Mouse (Mus musculus): ENCODE results near the gene Srrm4. TPM values are rescaled to one million over a fixed set of nuclear protein-coding genes. Genes with fewer than 3 reads are reported as not detected.

Gene Srrm4
- polyA plus RNA-seq, 1 experiment from 2014 or later, result 0.42 TPM

DNA sequence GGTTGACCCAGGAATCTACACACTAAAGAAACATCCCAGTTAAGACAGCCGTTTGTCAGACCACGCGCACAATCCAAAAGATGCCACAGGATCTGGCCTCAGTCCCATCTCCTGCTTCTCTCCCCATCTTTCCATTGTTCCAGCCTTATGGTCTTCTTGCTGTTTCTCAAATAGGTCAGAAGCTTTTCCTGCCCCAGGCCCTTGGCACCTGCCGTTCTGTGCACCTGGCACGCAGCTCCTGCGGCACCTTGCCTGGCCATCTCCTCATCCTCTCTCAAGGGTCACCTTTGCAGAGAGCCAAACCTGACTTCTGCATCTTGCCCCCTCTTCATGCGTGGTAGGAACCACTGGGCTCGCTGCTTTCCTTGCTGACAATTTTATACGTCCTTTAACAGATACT lies 107.4 kb downstream of the Srrm4 start:
- no peak overlapping the region for H3K4me3 ChIP-seq (replicated peaks)
- H3K4me1 ChIP-seq, result peaks cover 15% of the 10 kb centered on the region
- no peaks in the 10 kb centered on the region for H3K27me3 ChIP-seq
- H3K4me2 ChIP-seq, result no peak overlapping the region
- WGBS, result 87% methylated on average over 9 of the region's 9 CpGs
- no peak for ATAC-seq (replicated peaks; ENCODE audit: low FRiP score)
- H3K9me3 ChIP-seq (replicated peaks), result no peaks in the 10 kb centered on the region
- no peaks in the 10 kb centered on the region for H3K36me3 ChIP-seq
- no peak overlapping the region for H3K9ac ChIP-seq
- no peak overlapping the region for H3K27ac ChIP-seq

DNA sequence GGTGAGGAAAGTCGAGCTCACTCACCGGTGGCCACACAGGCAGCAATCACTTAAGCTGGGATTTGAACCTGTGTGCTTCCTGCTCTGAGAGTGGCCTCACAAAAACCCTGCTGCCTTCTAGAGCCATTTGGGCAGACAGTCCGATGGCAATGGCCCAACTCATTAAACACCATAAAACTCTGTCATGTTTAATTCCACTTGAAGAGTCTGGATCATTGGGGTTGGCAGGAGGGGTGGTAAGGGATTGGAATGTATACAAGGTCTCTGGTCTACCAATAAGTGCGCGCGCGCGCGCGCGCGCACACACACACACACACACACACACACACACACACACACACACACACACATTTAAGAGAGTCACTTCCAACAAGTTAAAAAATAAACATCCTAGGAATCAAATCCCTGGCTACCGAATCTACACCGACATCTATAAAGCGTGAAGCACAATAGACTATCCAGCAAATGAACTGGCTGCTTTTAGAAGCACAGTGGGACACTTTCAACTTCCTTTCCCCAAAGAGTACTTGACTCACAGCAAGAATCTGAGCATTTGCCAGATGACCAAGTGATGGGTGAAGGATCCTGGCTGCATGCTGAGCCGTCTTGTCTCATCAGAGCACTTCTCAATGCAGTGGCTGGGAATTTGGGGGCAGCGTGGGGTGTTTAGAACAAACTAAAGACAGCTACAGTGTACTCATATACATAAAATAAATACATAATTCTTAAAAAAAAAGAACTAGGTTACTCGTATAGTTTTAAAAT lies 112.8 kb downstream of the Srrm4 start:
- no peak overlapping the region for H3K9ac ChIP-seq
- no peak for ATAC-seq (replicated peaks; ENCODE audit: low FRiP score)
- H3K4me2 ChIP-seq, result no peak overlapping the region
- H3K36me3 ChIP-seq, result no peaks in the 10 kb centered on the region
- H3K9me3 ChIP-seq (replicated peaks), result no peaks in the 10 kb centered on the region
- no peaks in the 10 kb centered on the region for H3K4me1 ChIP-seq
- H3K4me3 ChIP-seq (replicated peaks), result no peak overlapping the region
- 88% methylated on average over 18 of the region's 18 CpGs for WGBS
- 0 out of 2 replicates have a peak, but pooled peaks cover 3% of the 10 kb centered on the region for H3K27me3 ChIP-seq
- no peak overlapping the region for H3K27ac ChIP-seq

DNA sequence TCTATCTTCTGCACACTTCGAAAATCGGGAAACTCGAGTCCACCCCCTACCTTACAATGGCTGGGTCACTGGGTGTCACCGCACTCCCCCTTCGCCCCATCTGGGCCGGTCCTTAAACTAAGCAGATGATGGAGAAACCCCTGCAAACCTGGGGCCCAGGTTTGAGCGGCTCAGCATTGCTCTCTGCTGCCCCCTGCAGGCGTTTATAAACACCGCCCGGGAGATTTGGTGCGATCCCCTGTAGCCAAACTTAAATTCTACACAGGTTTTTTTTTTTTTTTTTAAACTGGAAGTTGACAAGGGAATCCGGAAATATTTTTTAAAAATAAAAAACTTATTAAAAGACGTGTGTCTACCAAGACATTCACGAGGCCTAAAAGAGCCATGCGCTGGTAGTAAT lies 115.6 kb downstream of the Srrm4 start:
- WGBS, result 11% methylated on average over 15 of the region's 15 CpGs
- no peaks in the 10 kb centered on the region for H3K4me1 ChIP-seq

DNA sequence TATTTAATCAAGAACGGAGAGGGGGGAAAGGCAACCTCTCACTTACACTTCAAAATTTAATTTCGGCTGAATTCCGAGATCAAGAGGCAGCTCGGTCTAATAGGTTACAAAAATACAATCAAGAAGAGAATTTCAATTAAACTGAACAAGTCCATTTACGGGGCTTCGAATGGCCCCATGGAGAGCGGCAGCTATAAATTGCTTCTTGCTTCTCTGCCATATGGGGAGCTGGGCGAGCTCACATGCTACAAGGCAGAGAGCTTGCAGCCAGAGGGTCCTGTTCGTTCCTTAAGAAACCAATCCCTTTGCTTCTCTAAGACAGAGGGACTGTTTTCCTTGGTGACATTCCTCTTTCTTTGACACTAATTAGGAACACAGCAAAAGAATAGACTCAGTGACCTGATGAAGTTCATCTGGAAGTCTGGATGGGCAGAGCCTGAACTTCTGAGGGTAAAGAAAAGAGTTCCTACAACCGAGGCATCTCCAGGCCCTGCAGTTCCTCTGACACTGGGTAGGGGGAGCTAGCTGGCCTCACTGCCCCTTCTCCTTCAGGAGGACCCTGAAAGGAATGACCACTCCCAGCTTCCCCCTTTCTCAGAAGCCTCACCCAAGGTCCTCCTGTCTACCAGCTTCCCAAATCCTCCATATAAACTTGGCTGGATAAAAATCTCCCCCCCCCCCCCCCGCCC lies 130.1 kb downstream of the Srrm4 start:
- 45% methylated on average over 11 of the region's 11 CpGs for WGBS
- Histone ChIP-seq H3K9me3 (replicated peaks) (0 out of 2 replicates have a peak, but pooled peaks cover 6% of the 10 kb centered on the region), H3K36me3 (no peaks in the 10 kb centered on the region), H3K4me1 (no peaks in the 10 kb centered on the region), H3K27ac (no peak overlapping the region), H3K4me2 (no peak overlapping the region), H3K9ac (no peak overlapping the region), H3K4me3 (replicated peaks) (no peak overlapping the region), H3K27me3 (no peaks in the 10 kb centered on the region)
- ATAC-seq (replicated peaks; ENCODE audit: low FRiP score), result no peak

More for the DNA sequence above, 115.6 kb downstream of the Srrm4 start:
- Histone ChIP-seq H3K4me3 (replicated peaks) (no peak overlapping the region), H3K27me3 (0 out of 2 replicates have a peak, but pooled peaks cover 3% of the 10 kb centered on the region), H3K9ac (no peak overlapping the region), H3K9me3 (replicated peaks) (no peaks in the 10 kb centered on the region), H3K27ac (no peak overlapping the region), H3K36me3 (no peaks in the 10 kb centered on the region), H3K4me2 (no peak overlapping the region)
- no peak for ATAC-seq (replicated peaks; ENCODE audit: low FRiP score)

DNA sequence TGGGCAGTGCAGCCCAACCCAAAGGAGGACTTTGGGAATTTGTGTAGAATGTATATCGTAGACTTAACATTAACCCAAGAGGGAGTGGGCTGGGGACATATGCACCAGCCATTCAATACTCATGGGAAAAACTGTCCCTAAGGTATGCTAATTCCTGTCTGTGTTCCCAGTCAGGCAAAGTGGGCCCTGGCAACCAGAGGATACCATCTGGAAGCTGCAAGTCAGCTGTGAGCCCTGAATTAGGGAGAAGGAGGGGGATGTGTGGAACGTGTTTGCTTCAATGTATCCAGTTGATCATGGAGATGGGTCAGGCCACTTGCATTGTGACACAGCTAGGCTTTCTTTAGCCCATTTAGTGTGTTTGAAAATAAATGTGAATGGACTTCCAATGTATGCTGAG lies 131.6 kb downstream of the Srrm4 start:
- H3K27ac ChIP-seq, result no peak overlapping the region
- H3K4me2 ChIP-seq, result no peak overlapping the region
- no peak for ATAC-seq (replicated peaks; ENCODE audit: low FRiP score)
- H3K9me3 ChIP-seq (replicated peaks), result no peaks in the 10 kb centered on the region
- no peak overlapping the region for H3K4me3 ChIP-seq (replicated peaks)
- 0 out of 2 replicates have a peak, but pooled peaks cover 7% of the 10 kb centered on the region for H3K27me3 ChIP-seq
- H3K9ac ChIP-seq, result no peak overlapping the region
- WGBS, result 82% methylated on average over 2 of the region's 2 CpGs
- H3K4me1 ChIP-seq, result no peaks in the 10 kb centered on the region
- no peaks in the 10 kb centered on the region for H3K36me3 ChIP-seq

DNA sequence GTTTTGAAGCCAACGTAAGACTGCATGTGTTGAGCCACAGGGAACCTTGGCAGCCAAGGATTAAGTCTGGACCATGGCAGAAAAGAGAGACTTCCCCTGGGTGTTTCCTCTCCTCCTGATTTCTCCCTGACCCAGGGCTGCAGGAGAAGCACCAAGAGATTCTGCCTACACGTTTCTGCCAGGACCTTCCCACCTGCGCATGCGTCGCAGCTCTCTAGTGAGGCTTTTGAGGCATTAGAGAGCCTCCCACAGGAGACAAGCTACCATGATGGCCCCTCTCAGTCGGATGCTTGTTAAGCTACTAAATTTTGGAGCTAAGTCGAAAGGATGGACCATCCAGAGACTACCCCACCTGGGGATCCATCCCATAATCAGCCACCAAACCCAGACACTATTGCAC lies 133.8 kb downstream of the Srrm4 start:
- no peak overlapping the region for H3K9ac ChIP-seq
- H3K9me3 ChIP-seq (replicated peaks), result no peaks in the 10 kb centered on the region
- no peak for ATAC-seq (replicated peaks; ENCODE audit: low FRiP score)
- H3K4me3 ChIP-seq (replicated peaks), result no peak overlapping the region
- peaks cover 4% of the 10 kb centered on the region; the same call in 1 of the 2 replicates for H3K4me1 ChIP-seq
- WGBS, result 85% methylated on average over 7 of the region's 7 CpGs
- 0 out of 2 replicates have a peak, but pooled peaks cover 7% of the 10 kb centered on the region for H3K27me3 ChIP-seq
- H3K4me2 ChIP-seq, result no peak overlapping the region
- H3K27ac ChIP-seq, result no peak overlapping the region
- no peaks in the 10 kb centered on the region for H3K36me3 ChIP-seq

DNA sequence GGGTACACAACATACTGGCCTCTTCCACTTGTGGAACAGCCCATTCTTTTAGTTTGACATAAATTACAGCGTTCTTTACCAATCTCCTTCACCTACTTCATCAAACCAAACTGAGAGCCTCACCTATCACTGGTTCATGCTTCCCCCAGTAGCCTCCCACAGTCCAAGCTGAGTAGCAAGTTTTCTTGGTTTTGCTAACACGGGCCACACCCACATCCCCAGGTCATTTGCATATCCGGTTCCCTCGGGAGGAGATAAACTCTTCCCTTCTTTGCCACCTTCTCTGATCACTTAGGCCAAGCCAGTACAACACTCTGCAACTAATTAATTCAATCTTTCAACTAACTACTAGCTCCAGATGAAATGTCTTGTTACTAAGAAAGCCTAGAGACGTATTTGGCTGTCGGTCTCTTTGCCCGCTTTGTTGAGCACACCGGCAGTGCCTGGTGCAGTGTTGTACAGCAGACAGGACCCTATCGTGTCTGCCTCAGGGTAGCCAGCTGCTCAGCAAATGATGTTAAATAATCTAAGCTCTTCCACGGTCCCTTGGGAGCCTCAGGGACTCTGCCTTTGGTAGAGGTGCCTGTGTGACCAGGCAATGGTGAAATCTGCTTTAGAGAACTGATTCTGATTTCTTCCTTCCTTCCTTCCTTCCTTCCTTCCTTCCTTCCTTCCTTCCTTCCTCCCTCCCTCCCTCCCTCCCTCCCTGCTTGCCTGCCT lies 134.7 kb downstream of the Srrm4 start:
- no peak for ATAC-seq (replicated peaks; ENCODE audit: low FRiP score)
- WGBS, result 42% methylated on average over 10 of the region's 10 CpGs
- Histone ChIP-seq H3K27me3 (0 out of 2 replicates have a peak, but pooled peaks cover 7% of the 10 kb centered on the region), H3K4me2 (peak overlapping the region; percentile 44), H3K27ac (no peak overlapping the region), H3K36me3 (no peaks in the 10 kb centered on the region), H3K4me1 (peaks cover 4% of the 10 kb centered on the region; the same call in 1 of the 2 replicates), H3K9ac (no peak overlapping the region), H3K4me3 (replicated peaks) (peak overlapping the region; percentile 24; the same call in 1 of the 2 replicates), H3K9me3 (replicated peaks) (no peaks in the 10 kb centered on the region)

DNA sequence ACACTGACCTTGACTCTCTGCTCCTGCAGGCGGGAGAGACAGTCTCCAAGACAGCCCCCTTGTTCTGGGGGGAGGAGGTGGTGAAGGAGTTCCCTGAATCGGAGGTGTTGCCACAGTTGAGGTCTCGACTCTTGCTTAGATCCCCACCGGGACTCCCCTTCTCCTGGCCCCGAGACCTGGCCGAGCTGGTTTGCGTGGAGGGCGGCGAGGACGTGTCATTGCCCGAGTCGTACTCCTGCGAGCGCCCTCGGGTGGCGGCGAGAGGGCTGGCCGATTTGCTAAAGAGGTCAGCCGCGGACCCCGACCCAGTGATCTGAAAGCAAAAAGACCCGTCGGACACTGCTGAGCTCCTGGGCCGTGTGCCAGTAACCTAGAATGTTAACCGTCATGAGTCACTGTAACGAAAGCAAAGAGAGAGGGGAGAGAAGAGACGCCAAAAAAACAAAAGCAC lies 138.2 kb downstream of the Srrm4 start:
- Histone ChIP-seq H3K9ac (no peak overlapping the region), H3K4me2 (peak overlapping the region; percentile 63), H3K9me3 (replicated peaks) (no peaks in the 10 kb centered on the region), H3K4me1 (peaks cover 14% of the 10 kb centered on the region), H3K36me3 (no peaks in the 10 kb centered on the region), H3K4me3 (replicated peaks) (peak overlapping the region; percentile 35), H3K27me3 (0 out of 2 replicates have a peak, but pooled peaks cover 10% of the 10 kb centered on the region), H3K27ac (no peak overlapping the region)
- ATAC-seq (replicated peaks; ENCODE audit: low FRiP score), result peak; percentile 58; the same call in 1 of the 2 replicates
- WGBS, result 1% methylated on average over 27 of the region's 27 CpGs

DNA sequence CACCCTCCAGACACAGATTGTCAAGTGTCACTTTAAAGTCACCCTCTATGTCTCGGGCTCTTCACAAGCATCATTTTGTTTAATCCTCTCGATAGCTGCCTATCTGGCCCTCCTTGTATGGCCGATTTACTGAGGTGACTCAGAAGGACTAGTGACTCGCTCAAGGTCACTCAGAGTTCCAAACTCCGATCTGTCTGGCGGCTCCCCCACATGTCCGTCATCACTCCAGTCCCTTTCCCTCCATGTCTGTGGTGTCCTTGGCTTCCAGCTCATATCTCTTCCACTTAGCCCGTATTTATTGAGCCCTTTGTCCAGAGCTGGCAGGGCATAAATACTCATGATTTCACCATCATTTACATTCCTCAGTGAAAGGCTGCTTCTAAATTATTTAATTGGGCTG lies 140.7 kb downstream of the Srrm4 start:
- Histone ChIP-seq H3K36me3 (no peaks in the 10 kb centered on the region), H3K4me2 (no peak overlapping the region), H3K4me3 (replicated peaks) (no peak overlapping the region), H3K27me3 (peaks cover 22% of the 10 kb centered on the region; the same call in 1 of the 2 replicates), H3K27ac (no peak overlapping the region), H3K9ac (no peak overlapping the region), H3K4me1 (peaks cover 29% of the 10 kb centered on the region), H3K9me3 (replicated peaks) (no peaks in the 10 kb centered on the region)
- no peak for ATAC-seq (replicated peaks; ENCODE audit: low FRiP score)
- WGBS, result 67% methylated on average over 8 of the region's 8 CpGs

DNA sequence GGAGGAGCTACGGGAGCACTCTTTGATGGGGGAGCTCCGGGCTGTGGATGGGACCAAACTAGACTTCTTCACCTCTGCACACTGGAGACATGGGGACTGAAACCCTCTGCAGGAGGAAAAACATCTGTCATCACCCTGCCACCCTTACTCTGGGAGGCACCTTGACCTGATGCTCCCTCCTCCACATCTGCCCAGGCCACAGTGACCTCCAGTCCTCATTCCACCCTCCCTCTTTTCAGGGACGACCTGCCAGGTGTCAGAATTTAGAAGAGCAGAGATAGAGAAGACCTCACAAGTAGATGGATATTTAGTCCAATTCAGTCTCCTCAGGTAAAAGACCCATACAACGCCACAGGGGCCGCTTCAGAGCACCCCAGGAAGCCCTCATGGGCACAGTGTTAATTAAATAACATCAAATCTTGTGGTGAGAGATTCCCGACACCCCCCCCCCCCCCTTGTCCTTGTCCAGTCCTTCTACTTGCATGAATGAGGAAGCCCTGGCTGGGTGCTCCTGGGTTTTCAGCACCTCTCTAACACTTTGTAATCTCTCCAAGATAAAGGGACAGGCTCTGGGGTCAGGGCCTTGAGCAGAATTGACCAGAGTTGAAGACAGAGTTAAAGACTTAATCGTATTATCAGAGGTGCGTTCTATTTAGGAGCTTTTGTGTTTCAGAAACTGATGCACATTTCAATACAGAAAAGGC lies 141.9 kb downstream of the Srrm4 start:
- H3K27ac ChIP-seq, result no peak overlapping the region
- H3K4me2 ChIP-seq, result no peak overlapping the region
- 49% methylated on average over 8 of the region's 8 CpGs for WGBS
- no peaks in the 10 kb centered on the region for H3K36me3 ChIP-seq
- H3K9ac ChIP-seq, result no peak overlapping the region
- H3K4me1 ChIP-seq, result peaks cover 29% of the 10 kb centered on the region
- no peaks in the 10 kb centered on the region for H3K9me3 ChIP-seq (replicated peaks)
- H3K4me3 ChIP-seq (replicated peaks), result no peak overlapping the region
- ATAC-seq (replicated peaks; ENCODE audit: low FRiP score), result no peak; the same call in 1 of the 2 replicates
- peaks cover 20% of the 10 kb centered on the region for H3K27me3 ChIP-seq

DNA sequence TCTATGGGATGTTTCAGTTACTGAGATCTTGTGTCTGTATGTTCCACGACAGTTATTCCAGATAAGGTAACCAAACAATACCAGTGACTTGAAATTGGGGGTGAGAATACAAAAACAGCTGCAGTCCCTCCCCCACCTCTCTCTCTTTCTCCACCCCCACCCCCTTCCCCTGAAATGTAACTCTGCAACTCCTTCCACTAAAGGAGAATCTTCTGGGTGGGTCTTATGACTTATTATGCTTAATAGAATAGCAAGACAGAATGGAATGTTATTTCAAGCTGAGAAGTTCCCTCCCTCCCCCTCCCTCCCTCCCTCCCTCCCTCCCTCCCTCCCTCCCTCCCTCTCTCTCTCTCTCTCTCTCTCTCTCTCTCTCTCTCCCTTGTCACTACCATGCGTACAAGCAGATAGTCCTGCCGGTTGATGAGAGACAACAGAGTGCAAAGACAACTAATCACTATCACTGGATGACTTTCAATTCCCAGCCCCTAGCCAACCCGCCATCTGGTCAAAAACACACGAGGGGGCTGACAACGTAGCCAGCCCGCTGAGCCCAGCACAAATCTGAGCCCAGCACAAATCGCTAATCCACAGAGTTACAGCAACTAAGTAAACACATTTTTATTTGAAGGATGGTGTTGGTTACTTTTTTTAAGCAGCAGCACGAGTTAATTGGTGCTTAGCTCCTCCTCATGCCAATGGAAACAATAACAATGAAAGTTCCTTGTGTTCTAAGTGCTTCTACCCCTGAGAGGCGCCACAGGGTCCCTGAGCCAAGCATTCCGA lies 143.0 kb downstream of the Srrm4 start:
- Histone ChIP-seq H3K36me3 (no peaks in the 10 kb centered on the region), H3K4me2 (peak overlapping the region; percentile 42), H3K4me1 (peaks cover 29% of the 10 kb centered on the region), H3K9ac (no peak overlapping the region), H3K27me3 (peaks cover 26% of the 10 kb centered on the region), H3K27ac (0 out of 2 replicates have a peak overlapping the region, but pooled peaks have one; percentile 48), H3K9me3 (replicated peaks) (no peaks in the 10 kb centered on the region), H3K4me3 (replicated peaks) (0 out of 2 replicates have a peak overlapping the region, but pooled peaks have one; percentile 11)
- ATAC-seq (replicated peaks; ENCODE audit: low FRiP score), result no peak
- 4% methylated on average over 10 of the region's 11 CpGs for WGBS

Data from kidney, embryonic 15.5 days (tissue).